Mouse (Mus musculus): ENCODE results near the gene Gm14403.
"Not testable (repeated sequence)": the region's sequence is repeated elsewhere in the genome, so short reads cannot be mapped to it uniquely, and the experiment has no call there.

Gene Gm14403

GRCm38 (mm10) chr2:177498067-177498466 is at the start of gene Gm14403:
Gm14403 (plus strand) TSS chr2:177498215.
- not testable (repeated sequence) for DNase-seq (ENCODE audit: low spot score)

GRCm38 (mm10) chr2:177464676-177465075 is 33.3 kb upstream of the Gm14403 start, which contains the start of gene Zfp970:
Zfp970 (plus strand) TSS chr2:177464733.
- DNase-seq (ENCODE audit: low spot score): peak; percentile 41

GRCm38 (mm10) chr2:177468222-177468621 is 29.8 kb upstream of the Gm14403 start:
- DNase-seq (ENCODE audit: low spot score): not testable (repeated sequence)

GRCm38 (mm10) chr2:177472261-177472660 is 25.8 kb upstream of the Gm14403 start:
- DNase-seq (ENCODE audit: low spot score): not testable (repeated sequence)

GRCm38 (mm10) chr2:177481971-177482370 is 16.0 kb upstream of the Gm14403 start:
- not testable (repeated sequence) for DNase-seq (ENCODE audit: low spot score)

GRCm38 (mm10) chr2:177483238-177483948 is 14.6 kb upstream of the Gm14403 start:
- not testable (repeated sequence) for DNase-seq (ENCODE audit: low spot score)

DNA sequence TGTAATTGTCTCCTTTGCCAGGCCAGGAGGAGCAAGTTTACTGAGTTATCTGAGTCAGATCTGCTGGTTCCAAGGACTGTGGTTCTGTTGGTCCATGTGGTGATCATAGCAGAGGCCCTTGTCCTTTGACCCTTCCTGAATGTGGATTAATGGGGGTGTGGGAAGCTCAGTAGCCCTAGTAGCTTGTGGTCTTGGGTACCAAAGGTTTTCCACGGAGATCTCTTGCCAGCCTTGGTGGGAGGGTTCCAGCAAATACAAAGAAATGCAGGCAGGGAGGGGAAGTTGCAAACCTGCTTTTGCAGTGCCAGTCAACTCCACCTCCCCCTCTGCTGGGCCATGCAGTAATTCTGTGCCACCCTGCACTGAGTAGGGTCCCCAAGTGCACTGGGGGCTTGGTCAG is 1.2 kb downstream of the Gm14403 start:
- not testable (repeated sequence) for DNase-seq (ENCODE audit: low spot score)

DNA sequence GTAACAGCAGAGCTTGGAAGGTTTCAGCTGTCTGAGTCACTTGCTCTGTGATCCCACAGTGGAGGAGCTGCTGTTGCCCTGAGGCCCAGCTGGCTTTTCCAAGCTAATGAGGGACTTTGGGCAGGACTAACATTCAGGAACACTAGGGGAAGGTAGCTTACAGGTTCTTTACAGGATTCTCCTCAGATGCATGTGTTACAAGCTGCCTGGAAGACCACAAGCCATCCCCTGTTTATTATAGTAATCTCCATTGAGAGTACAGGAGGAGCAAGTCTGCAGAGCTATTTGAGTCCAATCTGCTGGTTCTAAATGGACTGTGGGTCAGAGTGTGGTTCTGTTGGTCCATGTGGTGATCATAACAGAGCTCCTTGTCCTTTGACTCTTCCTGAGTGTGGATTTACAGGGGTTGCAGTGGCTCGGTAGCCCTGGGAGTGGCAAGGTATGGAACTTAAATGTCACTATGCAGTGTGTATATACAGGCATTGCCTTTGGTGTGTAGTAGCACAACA is 7.2 kb downstream of the Gm14403 start:
- not testable (repeated sequence) for DNase-seq (ENCODE audit: low spot score)

GRCm38 (mm10) chr2:177511381-177511780 is 13.4 kb downstream of the Gm14403 start:
- not testable (repeated sequence) for DNase-seq (ENCODE audit: low spot score)

DNA sequence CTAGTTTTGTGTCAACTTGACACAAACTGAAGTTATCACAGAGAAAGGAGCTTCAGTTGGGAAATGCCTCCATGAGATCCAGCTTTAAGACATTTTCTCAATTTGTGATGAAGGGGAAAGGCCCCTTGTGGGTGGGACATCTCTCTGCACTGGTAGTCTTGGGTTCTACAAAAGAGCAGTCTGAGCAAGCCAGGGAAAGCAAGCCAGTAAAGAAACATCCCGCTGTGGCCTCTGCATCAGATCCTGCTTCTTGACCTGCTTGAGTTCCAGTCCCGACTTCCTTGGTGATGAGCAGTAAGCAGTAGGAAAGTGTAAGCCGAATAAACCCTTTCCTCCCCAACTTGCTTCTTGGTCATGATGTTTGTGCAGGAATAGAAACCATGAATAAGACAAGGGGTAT is 14.0 kb downstream of the Gm14403 start:
- not testable (repeated sequence) for DNase-seq (ENCODE audit: low spot score)

GRCm38 (mm10) chr2:177513991-177514479 is 16.0 kb downstream of the Gm14403 start:
- not testable (repeated sequence) for DNase-seq (ENCODE audit: low spot score)

GRCm38 (mm10) chr2:177517746-177518145 is 19.7 kb downstream of the Gm14403 start:
- not testable (repeated sequence) for DNase-seq (ENCODE audit: low spot score)

DNA sequence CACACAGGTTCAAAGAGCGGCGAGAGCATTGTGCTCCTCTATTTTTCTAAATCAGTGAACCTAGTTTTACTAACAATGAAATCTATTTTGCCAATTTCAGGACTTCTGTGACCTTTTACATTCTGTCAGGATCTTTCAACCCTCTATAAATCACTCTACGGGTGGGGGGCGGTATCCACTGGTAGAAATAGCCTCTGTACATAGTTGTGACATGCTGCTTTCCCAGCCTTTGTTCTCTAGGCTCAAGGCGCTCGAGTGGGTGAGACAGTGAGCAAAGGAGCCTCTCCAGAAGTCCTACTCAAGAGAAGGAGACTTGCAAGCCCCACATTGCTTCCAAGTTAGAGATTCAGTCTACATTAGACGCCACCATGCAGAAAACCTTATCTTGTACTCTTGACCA is 20.3 kb downstream of the Gm14403 start:
- not testable (repeated sequence) for DNase-seq (ENCODE audit: low spot score)

DNA sequence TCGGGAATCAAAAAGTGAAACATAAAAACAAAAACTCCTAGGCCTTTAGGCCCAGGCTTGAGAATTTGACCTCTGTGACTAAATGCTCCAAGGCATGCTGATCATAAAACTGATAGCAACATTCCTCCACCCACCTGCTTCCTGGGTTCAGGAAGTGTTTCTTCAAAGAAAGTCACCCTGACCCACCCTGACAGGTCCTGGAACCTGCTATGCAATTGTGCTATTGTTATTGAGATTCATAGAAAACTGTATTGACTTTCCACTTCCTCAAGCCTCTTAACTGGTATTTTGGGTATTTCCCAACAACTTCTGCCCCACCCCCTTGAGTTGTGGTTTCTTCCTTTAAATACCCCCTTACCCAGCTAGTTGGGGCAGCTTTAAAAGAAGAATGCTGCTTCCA is 20.9 kb downstream of the Gm14403 start:
- DNase-seq (ENCODE audit: low spot score): not testable (repeated sequence)

DNA sequence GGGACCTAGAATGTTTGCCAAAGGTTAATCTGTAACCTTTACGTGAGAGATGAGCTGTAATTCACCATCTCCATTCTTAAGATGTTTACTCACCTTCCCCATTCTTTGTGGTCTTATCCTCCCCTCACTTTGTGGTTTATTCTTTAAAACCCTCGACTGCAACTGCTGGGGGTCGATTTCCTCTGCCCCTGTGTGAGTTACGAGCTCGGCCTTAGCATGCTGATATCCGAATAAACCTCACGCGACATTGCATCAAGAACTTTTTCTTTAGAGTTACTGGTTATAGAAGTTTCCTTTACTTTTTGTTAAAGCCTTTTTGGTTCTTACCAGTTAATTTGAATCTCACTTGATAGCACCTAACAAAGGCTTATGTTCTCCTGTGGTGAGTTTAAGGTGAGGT is 22.0 kb downstream of the Gm14403 start:
- no peak for DNase-seq (ENCODE audit: low spot score)

DNA sequence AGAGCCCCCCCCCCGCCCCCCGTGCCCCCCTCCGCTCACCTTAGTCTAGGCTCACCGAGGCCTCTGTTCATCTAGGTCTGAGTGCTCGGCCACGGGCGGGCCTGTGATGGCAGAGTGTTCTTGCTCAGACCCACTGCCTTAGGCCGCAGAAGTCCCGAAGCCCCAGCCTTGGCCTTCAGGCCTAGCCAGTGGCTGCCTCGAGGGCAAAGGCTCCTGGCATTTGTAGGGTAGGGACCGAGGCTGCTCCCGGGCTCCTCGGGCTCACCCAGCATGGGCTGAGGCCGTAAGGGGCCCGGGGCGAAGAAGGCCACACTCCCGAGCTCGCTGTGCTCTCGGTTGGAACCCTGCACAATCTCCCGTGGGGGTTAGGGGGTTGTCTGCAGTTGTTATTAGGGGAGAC is 25.0 kb downstream of the Gm14403 start:
- peak; percentile 57 for DNase-seq (ENCODE audit: low spot score)

DNA sequence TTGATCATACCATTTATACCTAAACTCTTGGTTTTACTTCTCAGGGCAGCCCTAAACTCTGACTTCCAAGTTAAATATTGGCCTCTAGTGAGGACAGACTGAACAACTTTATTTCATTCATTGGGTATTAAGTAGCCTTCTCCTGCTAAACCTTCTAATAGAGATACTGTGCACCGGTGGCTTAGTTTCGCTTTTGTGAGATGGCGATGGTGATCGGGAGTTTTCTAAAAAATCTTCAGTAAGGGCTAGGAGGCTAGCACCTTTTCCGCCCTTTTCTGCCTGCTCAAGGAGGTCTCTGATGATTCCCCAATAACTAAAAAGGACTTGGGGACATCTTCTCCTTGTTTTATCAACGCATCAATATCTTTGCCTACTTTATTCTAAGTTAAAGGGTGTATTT is 25.7 kb downstream of the Gm14403 start:
- DNase-seq (ENCODE audit: low spot score): not testable (repeated sequence)

DNA sequence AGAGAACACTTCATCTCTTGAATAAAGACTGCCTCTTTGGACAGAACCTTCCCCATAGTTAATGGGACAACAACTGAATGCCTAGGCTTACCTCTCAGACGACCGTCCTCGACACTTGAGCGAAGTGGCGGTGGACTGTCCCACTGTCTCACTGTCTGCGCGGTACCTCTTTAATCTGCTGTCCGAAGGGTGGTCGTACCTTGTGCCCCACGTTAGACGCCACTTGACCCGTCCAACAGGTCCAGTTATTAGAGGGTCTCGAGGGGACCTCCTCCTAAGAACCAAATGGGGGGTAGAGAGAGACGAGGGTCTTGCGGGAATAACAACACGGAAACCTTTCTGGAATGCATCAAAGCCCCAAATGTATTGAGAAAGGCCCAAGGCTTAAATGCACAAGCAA is 26.2 kb downstream of the Gm14403 start:
- DNase-seq (ENCODE audit: low spot score): not testable (repeated sequence)

DNA sequence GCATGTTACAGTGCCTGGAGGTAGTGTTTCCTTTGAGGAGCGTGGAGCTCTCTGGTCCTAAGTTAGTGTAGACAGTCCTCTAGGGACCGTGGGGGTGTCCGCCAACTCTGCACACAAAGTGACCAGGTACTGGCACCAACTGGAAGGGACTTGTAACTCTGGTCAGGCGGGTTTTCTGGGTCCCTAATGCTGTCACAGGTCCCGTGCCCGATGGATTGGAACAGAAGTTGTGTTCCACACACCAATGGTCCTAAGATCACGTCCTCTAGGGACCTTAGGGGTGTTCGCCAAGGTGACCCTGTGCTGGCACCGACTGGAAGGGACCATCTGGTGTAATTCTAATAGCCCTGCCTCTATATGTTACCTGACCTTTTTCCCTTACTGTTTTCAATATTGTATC is 37.9 kb downstream of the Gm14403 start:
- DNase-seq (ENCODE audit: low spot score): no peak

DNA sequence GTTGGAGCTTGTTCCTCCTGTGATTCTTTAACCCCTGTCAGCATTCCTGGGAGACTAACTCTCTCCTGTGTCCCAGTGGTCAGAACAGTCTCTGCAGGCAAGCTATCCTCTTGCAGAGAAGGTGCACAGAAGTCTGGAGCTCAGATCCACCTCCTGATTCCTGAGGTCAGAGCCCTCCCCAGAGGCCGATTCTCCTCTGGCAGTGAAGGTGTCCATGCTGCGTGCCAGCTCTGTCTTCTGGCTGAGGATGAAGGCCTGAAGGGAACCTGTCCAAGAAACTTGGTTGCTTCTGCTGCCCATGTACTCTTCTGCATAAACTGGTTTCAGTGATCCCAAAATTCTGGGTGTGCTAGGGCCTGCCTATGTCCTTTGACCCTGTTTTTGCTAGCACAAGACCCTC is 39.1 kb downstream of the Gm14403 start:
- DNase-seq (ENCODE audit: low spot score): not testable (repeated sequence)

DNA sequence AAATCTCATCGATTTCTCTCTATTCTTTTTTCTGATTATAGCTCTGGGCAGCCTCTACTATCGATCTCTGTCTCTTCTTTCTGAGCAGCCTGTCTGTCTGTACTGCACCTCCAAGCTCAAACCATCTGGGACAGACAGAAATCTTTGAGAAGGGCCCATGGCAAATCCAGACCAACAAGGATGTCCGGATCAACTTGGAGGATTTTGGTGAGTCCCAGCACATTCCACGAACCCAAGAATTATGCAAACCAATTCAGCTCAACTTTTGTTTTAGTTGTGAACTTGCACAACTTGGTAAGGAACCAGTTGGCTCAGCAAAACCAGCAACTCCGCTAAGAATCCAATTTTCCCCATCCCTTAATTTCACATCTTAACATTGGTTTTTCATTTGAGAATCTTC is 39.7 kb downstream of the Gm14403 start:
- DNase-seq (ENCODE audit: low spot score): not testable (repeated sequence)

- peak; percentile 41 for DNase-seq (ENCODE audit: low spot score)
Observed at GRCm38 (mm10) chr2:177555261-177555660, 57.2 kb downstream of the Gm14403 start.

Measured in testis, postnatal 10 days (tissue).